Mouse (Mus musculus) midbrain, embryonic 12.5 days (tissue): ENCODE measurements around the gene Polr2h. TPM values are rescaled to one million over a fixed set of nuclear protein-coding genes. Genes with fewer than 3 reads are reported as not detected.

Experiments
- ATAC-seq: fragments of 200-750 bp; cut with Nextera tagmentation; 2 replicates; pipeline ENCODE4 v1.8.0; 2017; ENCODE audit warnings: low read depth, moderate TSS enrichment, moderate library complexity; ENCODE audit not compliant: low FRiP score
- H3K27ac ChIP-seq: fragments of 300-500 bp; sonication (generic); replicated peaks from 2 replicates; pipeline ENCODE4 v1.5.1; 2016; ENCODE audit warnings: mild to moderate bottlenecking
- H3K27me3 ChIP-seq: fragments of 300-500 bp; sonication (generic); 2 replicates; pipeline ENCODE4 v1.6.1; 2016; ENCODE audit warnings: mild to moderate bottlenecking
- H3K36me3 ChIP-seq: fragments of 300-500 bp; sonication (generic); 2 replicates; pipeline ENCODE4 v1.6.1; 2016
- H3K4me1 ChIP-seq: fragments of 300-500 bp; sonication (generic); 2 replicates; pipeline ENCODE4 v1.6.1; 2016
- H3K4me2 ChIP-seq: fragments of 300-500 bp; sonication (generic); replicated peaks from 2 replicates; pipeline ENCODE4 v1.6.1; 2016; ENCODE audit warnings: mild to moderate bottlenecking, moderate library complexity
- H3K4me3 ChIP-seq: fragments of 300-500 bp; sonication (generic); 2 replicates; pipeline ENCODE4 v1.5.1; 2016; ENCODE audit warnings: mild to moderate bottlenecking
- H3K9ac ChIP-seq: fragments of 300-500 bp; sonication (generic); replicated peaks from 2 replicates; pipeline ENCODE4 v1.6.1; 2016; ENCODE audit warnings: mild to moderate bottlenecking, moderate library complexity
- H3K9me3 ChIP-seq: fragments of 300-500 bp; sonication (generic); 2 replicates; pipeline ENCODE4 v1.6.1; 2016; ENCODE audit warnings: mild to moderate bottlenecking
- WGBS: fragments of 180-500 bp; shearing (Covaris S2); methylation state at CpG from one replicate; pipeline ENCODE4 v1.1.7; 2016; 5-methylcytosine and 5-hydroxymethylcytosine counted together
- polyA plus RNA-seq: library from polyadenylated mRNA; unstranded; fragments of >200 nt; fragmentation: Nextera tagmentation; extraction: Ambion mirVana; gene quantifications from 2 replicates; pipeline ENCODE4 v1.2.1, GENCODE M21; 2016

The Polr2h gene
- polyA plus RNA-seq, 1 experiment from 2014 or later: 84.5 TPM

DNA sequence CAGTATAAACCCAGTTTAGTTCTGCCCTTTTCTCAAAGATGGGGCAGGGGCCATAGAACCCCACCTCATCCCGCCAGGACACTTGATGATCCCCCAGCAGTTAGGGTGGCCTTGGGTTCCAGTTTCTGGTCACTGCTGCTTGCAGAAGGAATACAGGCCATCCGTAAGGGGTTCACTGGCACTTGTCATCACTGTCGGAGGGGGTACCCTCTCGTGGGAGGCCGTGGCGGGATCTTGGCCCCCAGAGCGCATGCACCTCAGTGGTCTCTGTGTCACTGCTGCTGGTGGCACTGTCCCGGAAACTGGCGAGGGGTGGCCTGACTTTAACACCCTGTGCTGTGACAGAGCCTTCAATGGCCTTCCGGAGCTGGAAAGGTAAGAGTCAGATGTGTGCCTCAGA lies 14.4 kb upstream of the Polr2h start:
- 92% methylated on average over 10 of the region's 10 CpGs for WGBS

DNA sequence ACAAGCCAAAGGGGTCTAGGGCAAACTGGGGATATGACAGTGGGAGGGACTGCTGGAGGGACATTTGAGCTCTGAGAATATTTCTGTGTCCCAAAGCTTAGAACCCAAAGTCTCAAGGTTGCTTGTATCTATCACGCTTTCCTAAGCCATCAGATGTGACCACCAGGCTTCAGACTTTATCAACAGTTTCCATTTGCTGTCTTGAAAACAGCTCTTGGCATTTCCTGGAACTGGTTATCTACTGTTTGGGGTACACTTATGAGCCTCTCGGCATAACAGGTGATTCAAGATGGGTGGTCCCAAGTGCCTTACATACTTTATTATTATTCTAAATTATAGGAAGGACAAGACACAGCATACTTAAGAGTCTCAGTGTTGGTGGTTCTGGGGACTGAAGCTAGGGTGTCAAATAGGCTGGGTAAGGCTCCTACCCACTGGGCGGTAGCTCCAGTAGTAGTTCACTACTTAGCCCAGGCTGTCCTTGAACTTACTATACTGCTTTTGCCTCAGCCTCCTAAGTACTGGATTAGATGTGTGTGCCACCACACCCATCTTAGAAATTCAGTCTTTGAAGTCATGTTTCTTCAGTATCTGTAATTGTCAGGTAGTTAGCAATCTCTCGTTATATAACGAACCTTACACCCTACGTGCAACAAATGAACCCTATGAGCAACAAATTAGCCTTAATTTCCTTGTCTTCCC lies 13.6 kb upstream of the Polr2h start:
- WGBS: 94% methylated on average over 6 of the region's 6 CpGs
- H3K9ac ChIP-seq: no peak overlapping the region
- H3K36me3 ChIP-seq: peaks cover 43% of the 10 kb centered on the region
- no peak overlapping the region for H3K4me3 ChIP-seq
- ATAC-seq: no peak
- H3K9me3 ChIP-seq: no peaks in the 10 kb centered on the region
- H3K4me2 ChIP-seq: no peak overlapping the region
- H3K4me1 ChIP-seq: peaks cover 25% of the 10 kb centered on the region
- H3K27me3 ChIP-seq: no peaks in the 10 kb centered on the region
- H3K27ac ChIP-seq: no peak overlapping the region

More for the DNA sequence above, 14.4 kb upstream of the Polr2h start:
- no peak for ATAC-seq
- H3K4me1 ChIP-seq: peaks cover 25% of the 10 kb centered on the region
- H3K9ac ChIP-seq: no peak overlapping the region
- peaks cover 38% of the 10 kb centered on the region for H3K36me3 ChIP-seq
- H3K27me3 ChIP-seq: no peaks in the 10 kb centered on the region
- H3K9me3 ChIP-seq: no peaks in the 10 kb centered on the region
- no peak overlapping the region for H3K27ac ChIP-seq
- H3K4me2 ChIP-seq: no peak overlapping the region
- no peak overlapping the region for H3K4me3 ChIP-seq

GRCm38 (mm10) chr16:20705786-20706185 lies 11.7 kb upstream of the Polr2h start:
- H3K4me2 ChIP-seq: no peak overlapping the region

DNA sequence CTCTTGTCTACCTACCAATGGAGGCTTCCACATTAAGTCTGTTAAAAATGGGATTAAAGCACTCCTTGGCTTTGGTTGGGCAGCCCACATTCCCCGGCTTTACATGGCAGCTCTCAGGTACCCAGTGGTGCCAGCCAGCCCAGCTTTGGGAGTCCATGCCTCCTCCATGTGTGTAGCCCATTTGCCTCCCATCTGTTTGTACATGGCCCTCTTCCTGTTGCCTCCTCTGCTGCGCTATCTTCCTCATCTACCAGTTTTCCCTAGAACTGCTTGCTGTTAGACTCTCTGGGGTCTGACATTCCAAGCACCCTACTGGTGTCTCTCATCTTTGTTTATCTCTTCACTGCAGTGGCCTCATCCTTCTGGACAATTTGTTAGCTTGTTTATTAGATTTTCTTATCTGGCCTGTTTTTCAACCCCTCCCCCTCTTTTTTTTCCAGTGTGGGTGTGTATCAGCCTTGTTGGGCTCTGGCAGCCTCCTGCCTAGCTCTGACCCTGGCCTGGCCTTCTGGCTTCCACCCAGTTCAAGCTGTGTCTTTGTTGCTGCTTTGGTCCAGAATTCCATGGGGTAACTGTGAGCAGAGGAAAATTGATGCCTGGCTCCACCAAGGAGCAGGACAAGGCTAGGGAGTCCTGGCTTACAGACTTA lies 10.9 kb upstream of the Polr2h start:
- Histone ChIP-seq H3K27me3 (no peaks in the 10 kb centered on the region), H3K4me2 (no peak overlapping the region), H3K9ac (no peak overlapping the region), H3K27ac (no peak overlapping the region), H3K4me1 (peaks cover 16% of the 10 kb centered on the region), H3K4me3 (no peak overlapping the region), H3K36me3 (peaks cover 53% of the 10 kb centered on the region), H3K9me3 (no peaks in the 10 kb centered on the region)
- ATAC-seq: no peak
- WGBS: 90% methylated on average over 2 of the region's 2 CpGs

More at GRCm38 (mm10) chr16:20705786-20706185, 11.7 kb upstream of the Polr2h start:
- Histone ChIP-seq H3K9me3 (no peaks in the 10 kb centered on the region), H3K27ac (no peak overlapping the region), H3K36me3 (peaks cover 46% of the 10 kb centered on the region), H3K9ac (no peak overlapping the region), H3K4me1 (peaks cover 19% of the 10 kb centered on the region), H3K4me3 (no peak overlapping the region), H3K27me3 (no peaks in the 10 kb centered on the region)
- no peak for ATAC-seq
- 85% methylated on average over 3 of the region's 3 CpGs for WGBS

DNA sequence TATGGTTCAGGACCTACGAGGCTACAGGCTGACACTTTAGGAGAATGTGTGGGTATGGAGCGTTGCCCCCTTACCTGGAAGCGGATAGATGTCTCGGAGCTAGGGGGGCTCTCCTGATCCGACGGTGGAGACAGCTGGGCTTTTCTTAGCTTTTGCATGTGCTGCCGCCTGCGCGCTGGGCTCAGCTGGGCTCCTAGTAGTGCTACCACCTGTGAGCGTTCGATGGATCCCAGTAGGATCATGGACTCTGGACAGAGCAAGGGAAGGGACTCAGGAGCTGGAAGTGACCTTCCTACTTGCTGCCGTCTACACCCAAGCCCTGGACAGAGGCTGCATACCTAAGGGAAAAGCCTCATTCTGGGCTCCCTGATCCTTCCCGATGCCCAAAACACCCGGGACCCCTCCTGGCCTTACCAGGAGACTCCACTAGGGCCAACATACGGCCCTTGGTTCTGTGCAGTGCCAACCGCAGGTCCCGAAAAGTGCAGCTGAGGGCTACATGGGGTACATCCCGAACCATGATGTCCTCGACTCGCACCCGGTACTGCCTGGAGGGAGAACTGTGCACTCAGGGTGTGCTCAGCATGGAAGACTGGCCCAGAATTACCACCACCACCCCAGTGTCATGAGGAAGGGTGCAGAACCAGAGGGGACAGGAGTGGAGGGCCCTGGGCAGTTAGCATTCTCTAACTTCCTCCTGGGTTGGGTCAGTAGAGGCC lies 9.1 kb upstream of the Polr2h start:
- no peak overlapping the region for H3K9ac ChIP-seq
- H3K36me3 ChIP-seq: peaks cover 71% of the 10 kb centered on the region
- no peak overlapping the region for H3K4me3 ChIP-seq
- H3K27me3 ChIP-seq: no peaks in the 10 kb centered on the region
- no peak overlapping the region for H3K4me2 ChIP-seq
- no peaks in the 10 kb centered on the region for H3K4me1 ChIP-seq
- no peak overlapping the region for H3K27ac ChIP-seq
- H3K9me3 ChIP-seq: no peaks in the 10 kb centered on the region
- ATAC-seq: no peak
- 91% methylated on average over 21 of the region's 21 CpGs for WGBS

- Histone ChIP-seq H3K4me2 (no peak overlapping the region), H3K4me3 (no peak overlapping the region), H3K36me3 (peaks cover 72% of the 10 kb centered on the region), H3K27ac (no peak overlapping the region), H3K4me1 (peaks cover 5% of the 10 kb centered on the region), H3K9me3 (no peaks in the 10 kb centered on the region), H3K9ac (no peak overlapping the region), H3K27me3 (no peaks in the 10 kb centered on the region)
- 75% methylated on average over 19 of the region's 19 CpGs for WGBS
- peak; percentile 71 for ATAC-seq
These were observed 8.3 kb upstream of the Polr2h start for GRCm38 (mm10) chr16:20708939-20709734.

GRCm38 (mm10) chr16:20710370-20710769 lies 7.1 kb upstream of the Polr2h start:
- Histone ChIP-seq H3K27ac (no peak overlapping the region), H3K36me3 (peaks cover 72% of the 10 kb centered on the region), H3K4me1 (peaks cover 18% of the 10 kb centered on the region), H3K9ac (no peak overlapping the region), H3K9me3 (no peaks in the 10 kb centered on the region), H3K4me3 (no peak overlapping the region), H3K27me3 (no peaks in the 10 kb centered on the region), H3K4me2 (no peak overlapping the region)
- no peak for ATAC-seq
- WGBS: 93% methylated on average over 11 of the region's 11 CpGs

GRCm38 (mm10) chr16:20710810-20711209 lies 6.7 kb upstream of the Polr2h start:
- Histone ChIP-seq H3K4me3 (no peak overlapping the region), H3K27ac (no peak overlapping the region), H3K4me2 (no peak overlapping the region), H3K36me3 (peaks cover 69% of the 10 kb centered on the region), H3K4me1 (peaks cover 21% of the 10 kb centered on the region), H3K9me3 (no peaks in the 10 kb centered on the region), H3K27me3 (no peaks in the 10 kb centered on the region), H3K9ac (no peak overlapping the region)
- no peak for ATAC-seq
- whole genome bisulfite sequencing: 86% methylated on average over 4 of the region's 4 CpGs

GRCm38 (mm10) chr16:20712190-20712589 lies 5.3 kb upstream of the Polr2h start:
- 81% methylated on average over 9 of the region's 9 CpGs for WGBS
- no peak overlapping the region for H3K27ac ChIP-seq

DNA sequence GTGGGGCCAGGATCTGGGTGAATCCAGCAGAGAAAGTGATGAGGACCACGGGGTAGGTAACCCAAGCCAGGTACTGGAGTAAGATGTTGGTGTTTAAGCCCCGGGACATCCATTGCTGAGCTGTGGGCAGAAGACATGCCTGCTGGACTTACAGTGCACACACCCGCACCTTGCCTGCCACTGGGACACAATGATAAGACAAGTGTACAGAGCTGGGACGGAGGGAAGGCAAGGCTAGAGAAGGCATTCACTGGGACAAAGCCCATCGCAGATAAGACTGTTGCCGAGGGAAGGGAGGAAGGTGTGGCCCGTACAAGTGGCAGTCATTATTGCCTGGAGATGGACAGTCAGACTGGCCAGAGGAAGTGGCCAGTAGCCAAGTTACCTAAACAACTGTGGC lies 4.6 kb upstream of the Polr2h start:
- Histone ChIP-seq H3K4me3 (no peak overlapping the region), H3K9me3 (no peaks in the 10 kb centered on the region), H3K4me2 (no peak overlapping the region), H3K36me3 (peaks cover 48% of the 10 kb centered on the region), H3K9ac (no peak overlapping the region), H3K27ac (no peak overlapping the region), H3K4me1 (peaks cover 32% of the 10 kb centered on the region), H3K27me3 (no peaks in the 10 kb centered on the region)
- ATAC-seq: no peak
- WGBS: 93% methylated on average over 7 of the region's 7 CpGs

More at GRCm38 (mm10) chr16:20712190-20712589, 5.3 kb upstream of the Polr2h start:
- H3K4me1 ChIP-seq: peaks cover 31% of the 10 kb centered on the region
- peaks cover 55% of the 10 kb centered on the region for H3K36me3 ChIP-seq
- H3K4me2 ChIP-seq: no peak overlapping the region
- H3K9ac ChIP-seq: no peak overlapping the region
- no peak for ATAC-seq
- H3K27me3 ChIP-seq: no peaks in the 10 kb centered on the region
- H3K4me3 ChIP-seq: no peak overlapping the region
- no peaks in the 10 kb centered on the region for H3K9me3 ChIP-seq

- H3K9ac ChIP-seq: peak overlapping the region; percentile 78
- ATAC-seq: no peak
- peak overlapping the region; percentile 84 for H3K4me2 ChIP-seq
- H3K4me1 ChIP-seq: peaks cover 40% of the 10 kb centered on the region
- H3K36me3 ChIP-seq: peaks cover 38% of the 10 kb centered on the region
- H3K4me3 ChIP-seq: peak overlapping the region; percentile 61
- H3K27ac ChIP-seq: no peak overlapping the region
- H3K9me3 ChIP-seq: no peaks in the 10 kb centered on the region
- no peaks in the 10 kb centered on the region for H3K27me3 ChIP-seq
- WGBS: 30% methylated on average over 11 of the region's 11 CpGs
These were observed 3.0 kb upstream of the Polr2h start for GRCm38 (mm10) chr16:20714307-20715080.
